Mouse (Mus musculus) bone marrow, adult 2 months (tissue): ENCODE measurements around the gene C2cd2l. TPM values are rescaled to one million over a fixed set of nuclear protein-coding genes. Genes with fewer than 3 reads are reported as not detected.
"Not testable (repeated sequence)": the region's sequence is repeated elsewhere in the genome, so short reads cannot be mapped to it uniquely, and the experiment has no call there.

ENCODE experiments used
- H3K27ac ChIP-seq: fragments of 200-500 bp; 2 replicates; pipeline ENCODE4 v1.5.1; 2012; ENCODE audit warnings: low read depth, mild to moderate bottlenecking, control low read depth, inconsistent platforms, low read length; ENCODE audit not compliant: control insufficient read depth, poor library complexity, insufficient read depth
- H3K4me1 ChIP-seq: fragments of 200-500 bp; 2 replicates; pipeline ENCODE4 v1.6.1; 2011; ENCODE audit warnings: low read length; ENCODE audit not compliant: control insufficient read depth, insufficient read depth
- H3K4me3 ChIP-seq: fragments of 200-500 bp; replicated peaks from 2 replicates; pipeline ENCODE3; 2011; ENCODE audit warnings: mild to moderate bottlenecking, low read depth, low read length, control low read depth; ENCODE audit not compliant: control insufficient read depth
- CTCF ChIP-seq: fragments of 200-500 bp; IDR thresholded peaks from 2 replicates; pipeline ENCODE4 v1.5.1; 2011; ENCODE audit warnings: low read length, control low read depth; ENCODE audit not compliant: control insufficient read depth, insufficient read depth
- POLR2A ChIP-seq: fragments of 200-500 bp; IDR thresholded peaks from 2 replicates; pipeline ENCODE4 v1.6.1; 2011; ENCODE audit warnings: low read depth, mild to moderate bottlenecking, control low read depth, low read length, borderline replicate concordance; ENCODE audit not compliant: control insufficient read depth
- WGBS: fragments of 180-500 bp; shearing (Covaris S2); methylation state at CpG from one replicate; pipeline ENCODE4 v1.1.7; 2018; 5-methylcytosine and 5-hydroxymethylcytosine counted together
- polyA plus RNA-seq: library from polyadenylated mRNA; stranded (reverse); fragments of >200 nt; gene quantifications from 2 replicates; pipeline ENCODE4 v1.2.4, GENCODE M21; 2011; ENCODE audit warnings: low replicate concordance; ENCODE audit not compliant: missing spikeins, insufficient read depth, insufficient read length

C2cd2l gene
- polyA plus RNA-seq: 14.6 and 17.5 TPM in 2 replicates

DNA sequence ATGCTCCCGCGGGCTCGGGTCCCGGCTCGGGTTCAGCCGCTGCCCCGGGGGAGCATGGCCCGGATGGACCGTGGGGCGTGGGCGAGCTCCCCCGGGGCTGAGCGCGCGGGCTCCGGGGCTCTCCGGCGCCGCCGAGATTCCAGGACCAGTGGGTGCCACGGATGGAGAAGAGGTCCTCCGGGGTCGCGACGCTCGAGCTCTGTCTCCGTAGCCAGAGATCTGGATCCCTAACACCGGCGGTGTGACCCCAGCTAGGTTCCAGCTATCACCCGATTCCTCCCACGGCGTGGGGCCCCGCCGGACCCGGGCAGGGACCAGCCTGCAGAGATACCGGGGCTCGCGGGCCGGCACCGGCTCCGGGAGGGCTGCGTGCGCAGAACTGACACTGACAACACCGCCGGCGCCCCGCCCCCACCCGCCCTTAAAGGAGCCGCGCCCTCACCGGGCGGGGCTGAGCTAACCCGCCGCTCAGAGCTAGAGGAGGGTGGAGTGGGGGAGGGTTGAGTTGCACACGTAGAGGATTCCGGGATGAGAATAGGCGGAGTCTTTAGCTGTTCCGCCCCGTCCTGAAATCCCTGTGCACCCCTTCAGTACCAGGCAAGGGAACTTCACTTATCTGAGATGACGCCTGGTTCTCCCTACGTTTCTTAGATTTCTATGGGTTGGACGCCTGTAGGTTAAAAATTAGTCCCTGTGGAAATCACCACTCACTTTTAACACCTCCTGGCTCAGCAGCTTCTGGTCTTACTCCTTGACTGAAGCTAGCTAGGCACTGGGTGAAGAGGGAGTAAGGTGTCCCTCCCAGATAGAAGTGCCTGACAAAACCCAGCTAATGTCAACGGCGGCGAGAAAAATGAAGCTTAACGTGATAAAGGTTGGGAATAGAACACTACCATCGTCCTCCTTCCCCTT lies at the start of gene C2cd2l:
TSS of gene C2cd2l (minus strand) at position 399 of the 912 bp plus-strand sequence.
- under 1% methylated on average over 67 of the region's 67 CpGs for WGBS
- TF ChIP-seq POLR2A: peak; percentile 63; the same call in 1 of the 2 replicates
- no peak for TF ChIP-seq CTCF
- peak within 1 kb of the TSS; percentile 95 for H3K4me3 ChIP-seq
- H3K27ac ChIP-seq: peak within 1 kb of the TSS; percentile 87
- peaks cover 6% of the 10 kb centered on the region for H3K4me1 ChIP-seq

DNA sequence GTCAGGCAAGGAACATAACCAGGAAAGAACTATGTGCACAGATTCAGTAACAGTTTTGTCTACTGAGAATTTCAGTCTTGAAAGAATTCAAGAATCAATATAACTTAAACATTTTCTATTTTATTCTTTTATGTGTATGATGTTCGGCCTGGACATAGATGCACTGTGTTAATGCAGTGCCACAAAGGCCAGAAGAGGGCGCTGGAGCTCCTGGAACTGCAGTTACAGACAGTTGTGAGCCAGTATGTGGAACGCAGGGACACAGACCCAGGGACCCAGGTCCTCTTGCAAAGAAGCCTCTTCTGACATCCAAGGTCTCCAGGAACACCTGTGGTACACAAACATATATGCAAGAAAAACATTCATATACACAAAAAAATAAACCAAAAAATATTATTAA lies 44.4 kb upstream of the C2cd2l start:
- 61% methylated on average over 3 of the region's 3 CpGs for WGBS
- no peak overlapping the region for H3K27ac ChIP-seq
- no peak for TF ChIP-seq POLR2A
- peak; percentile 47; the same call in 1 of the 2 replicates for TF ChIP-seq CTCF
- peaks cover 1% of the 10 kb centered on the region; the same call in 1 of the 2 replicates for H3K4me1 ChIP-seq
- H3K4me3 ChIP-seq: no peak overlapping the region

DNA sequence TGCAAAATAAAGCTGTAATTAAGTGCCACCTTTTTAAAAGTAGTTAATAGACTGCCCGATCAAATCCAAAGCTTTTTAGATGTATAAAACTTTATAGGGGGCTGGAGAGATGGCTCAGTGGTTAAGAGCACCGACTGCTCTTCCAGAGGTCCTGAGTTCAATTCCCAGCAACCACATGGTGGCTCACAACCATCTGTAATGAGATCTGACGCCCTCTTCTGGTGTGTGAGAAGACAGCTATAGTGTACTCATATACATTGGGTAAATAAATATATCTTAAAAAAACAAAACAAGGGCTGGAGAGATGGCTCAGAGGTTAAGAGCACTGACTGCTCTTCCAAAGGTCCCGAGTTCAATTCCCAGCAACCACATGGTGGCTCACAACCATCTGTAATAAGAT lies 41.8 kb upstream of the C2cd2l start:
- WGBS: 34% methylated on average over 4 of the region's 4 CpGs
- H3K27ac ChIP-seq: peak overlapping the region; percentile 89; the same call in 1 of the 2 replicates
- H3K4me3 ChIP-seq, H3K4me1 ChIP-seq: not testable (repeated sequence)

DNA sequence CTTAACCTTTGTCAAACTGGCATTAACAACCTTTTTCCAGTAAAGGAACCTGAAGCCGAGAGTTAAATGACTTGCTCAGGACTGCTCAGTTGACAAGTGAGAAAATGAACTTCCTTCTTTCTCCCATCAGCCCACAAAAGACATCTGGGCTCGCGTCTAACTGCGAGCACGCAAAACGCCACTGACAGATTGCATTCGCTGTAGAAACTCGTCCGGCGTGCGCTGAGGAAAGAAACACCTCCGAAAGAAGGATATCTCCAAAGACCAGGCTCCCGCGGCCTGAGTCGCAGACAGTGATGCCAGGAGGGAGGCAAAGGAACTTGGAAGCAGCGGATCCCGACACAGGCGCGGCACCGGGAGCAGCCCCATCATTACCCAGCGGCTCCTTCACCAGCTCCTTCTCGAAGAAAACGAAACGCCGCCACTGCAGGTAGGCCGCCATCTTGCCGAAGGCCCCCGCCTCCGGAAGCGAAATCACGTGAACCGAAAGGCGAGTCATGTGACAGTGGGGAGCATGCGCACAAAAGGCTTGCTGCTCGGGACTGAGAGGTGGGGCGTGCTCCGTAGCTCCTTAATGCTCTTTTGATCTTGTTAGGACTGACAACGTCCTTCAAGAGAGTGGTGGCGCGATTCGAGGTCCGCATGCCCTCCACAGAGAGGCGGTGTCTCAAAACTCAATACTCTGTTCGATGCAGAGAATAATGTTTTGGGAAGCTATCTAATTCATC lies 41.3 kb upstream of the C2cd2l start, which contains the start of gene Vps11:
TSS of gene Vps11 (minus strand) at position 481 of the 728 bp plus-strand sequence.
- peak within 1 kb of the TSS; percentile 92 for H3K4me3 ChIP-seq
- peak within 1 kb of the TSS; percentile 89 for H3K27ac ChIP-seq
- WGBS: under 1% methylated on average over 44 of the region's 44 CpGs
- TF ChIP-seq CTCF (no peak), POLR2A (peak; percentile 67; the same call in 1 of the 2 replicates)
- peaks cover 1% of the 10 kb centered on the region; the same call in 1 of the 2 replicates for H3K4me1 ChIP-seq

DNA sequence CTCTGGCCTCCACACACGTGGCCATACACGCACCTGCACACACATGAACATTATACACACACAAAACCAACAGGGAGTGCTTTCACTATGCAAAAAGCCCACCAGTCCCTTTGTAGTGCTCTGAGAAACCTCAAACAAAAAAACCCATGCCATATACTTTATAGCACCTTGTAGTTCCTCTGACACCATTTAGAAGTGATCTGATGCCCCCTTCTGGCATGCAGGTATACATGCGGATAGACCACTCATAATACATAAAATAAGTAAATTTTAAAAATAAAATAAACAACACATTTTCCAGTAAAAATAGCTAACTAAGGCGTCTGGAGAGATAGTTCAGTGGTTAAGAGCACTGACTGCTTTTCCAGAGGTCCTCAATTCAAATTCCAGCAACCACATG lies 37.1 kb upstream of the C2cd2l start:
- peaks cover 1% of the 10 kb centered on the region; the same call in 1 of the 2 replicates for H3K4me1 ChIP-seq
- TF ChIP-seq POLR2A: no peak
- TF ChIP-seq CTCF: no peak
- no peak overlapping the region for H3K4me3 ChIP-seq
- H3K27ac ChIP-seq: no peak overlapping the region
- WGBS: 68% methylated on average over 4 of the region's 4 CpGs

DNA sequence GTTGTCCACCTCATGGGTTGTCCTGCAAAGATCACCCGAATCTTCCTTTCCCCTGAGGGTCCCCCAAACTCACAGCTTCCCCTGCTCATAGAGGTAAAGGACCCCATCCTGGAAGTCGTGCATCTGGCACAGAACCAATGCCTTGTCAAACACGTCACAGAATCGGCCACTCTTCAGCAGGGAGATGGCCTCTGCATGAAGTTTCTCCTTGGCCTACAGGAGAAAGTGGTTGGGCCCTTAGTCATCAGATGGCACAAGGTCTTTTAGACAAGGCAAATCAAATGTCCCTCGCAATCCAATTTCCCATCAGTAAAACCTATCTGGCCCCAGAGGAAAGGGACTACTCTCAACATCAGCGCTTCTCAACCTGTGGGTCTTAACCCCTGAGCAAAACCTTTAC lies 33.1 kb upstream of the C2cd2l start:
- H3K4me3 ChIP-seq: no peak overlapping the region
- no peak for TF ChIP-seq POLR2A
- TF ChIP-seq CTCF: no peak
- WGBS: 90% methylated on average over 6 of the region's 6 CpGs

DNA sequence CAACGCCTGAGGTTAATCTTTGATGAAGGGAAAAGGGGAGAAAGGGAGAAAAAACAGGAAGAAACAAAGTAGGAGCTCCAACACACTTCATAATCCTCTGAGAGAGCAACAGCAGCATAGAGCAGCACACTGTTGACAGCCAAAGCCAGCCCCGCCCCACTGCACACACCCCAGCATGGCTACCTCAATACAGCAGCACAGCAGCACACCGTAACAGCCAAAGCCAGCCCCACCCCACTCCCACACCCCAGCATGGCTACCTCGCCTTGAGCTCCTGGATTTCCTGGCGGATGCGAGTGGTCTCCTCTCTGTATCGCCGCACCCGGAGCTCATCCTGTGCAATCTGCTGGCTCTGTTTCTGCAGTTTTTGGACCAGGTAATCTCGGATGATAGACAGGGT lies 32.3 kb upstream of the C2cd2l start:
- Histone ChIP-seq H3K27ac (no peak overlapping the region; the same call in 1 of the 2 replicates), H3K4me1 (no peaks in the 10 kb centered on the region), H3K4me3 (no peak overlapping the region)
- WGBS: 87% methylated on average over 10 of the region's 10 CpGs
- no peak for TF ChIP-seq POLR2A
- no peak for TF ChIP-seq CTCF

More for the DNA sequence above, 33.1 kb upstream of the C2cd2l start:
- Histone ChIP-seq H3K4me1 (no peaks in the 10 kb centered on the region), H3K27ac (no peak overlapping the region)

DNA sequence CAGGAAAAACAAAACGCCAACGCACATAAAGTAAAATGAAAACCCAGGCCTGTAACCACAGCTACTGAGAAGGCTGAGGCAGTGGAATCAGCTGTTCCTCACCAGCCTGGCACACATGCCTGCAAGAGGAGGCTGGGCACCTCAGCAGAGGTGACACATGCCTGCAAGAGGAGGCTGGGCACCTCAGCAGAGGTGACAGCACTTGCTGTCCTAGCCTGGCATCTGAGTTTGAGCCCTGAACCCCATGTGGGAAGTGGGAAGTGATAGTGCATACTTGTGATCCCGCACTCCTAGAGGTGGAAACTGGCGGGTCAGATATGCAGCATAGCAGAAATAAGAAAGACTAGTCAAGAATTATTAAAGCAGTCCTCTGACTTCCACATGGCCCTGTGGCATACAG lies 31.3 kb upstream of the C2cd2l start:
- 90% methylated on average over 4 of the region's 4 CpGs for WGBS
- TF ChIP-seq POLR2A (no peak), CTCF (no peak)
- Histone ChIP-seq H3K27ac (no peak overlapping the region), H3K4me1 (no peaks in the 10 kb centered on the region), H3K4me3 (no peak overlapping the region)
